Mouse (Mus musculus): ENCODE results near the gene Kif5a. TPM values are rescaled to one million over a fixed set of nuclear protein-coding genes. Genes with fewer than 3 reads are reported as not detected.

Kif5a gene
- total RNA-seq, 2 experiments from 2014 or later: 1,032 to 1,108 TPM

- peak; percentile 100 for DNase-seq (ENCODE audit: low spot score in 2 of 2)
These were observed 27.3 kb upstream of the Kif5a start for GRCm38 (mm10) chr10:127290307-127290929.

GRCm38 (mm10) chr10:127289573-127290191 lies 26.5 kb upstream of the Kif5a start:
- peak in 1 of 2 experiments; percentile 38 for DNase-seq (ENCODE audit: low spot score in 2 of 2)

- DNase-seq (ENCODE audit: low spot score in 2 of 2): peak; percentile 82 to 86
These were observed 25.8 kb upstream of the Kif5a start, which contains the start of gene Mbd6 for GRCm38 (mm10) chr10:127288800-127289572. TSS of gene Mbd6 (minus strand) at chr10:127289018.

- no peak for DNase-seq (ENCODE audit: low spot score in 2 of 2)
These were observed 25.2 kb upstream of the Kif5a start for GRCm38 (mm10) chr10:127288328-127288799.

GRCm38 (mm10) chr10:127287936-127288293 lies 24.8 kb upstream of the Kif5a start:
- DNase-seq (ENCODE audit: low spot score in 2 of 2): no peak

- DNase-seq (ENCODE audit: low spot score in 2 of 2): no peak
These were observed 24.3 kb upstream of the Kif5a start for GRCm38 (mm10) chr10:127287271-127287935.

- no peak for DNase-seq (ENCODE audit: low spot score in 2 of 2)
These were observed 23.6 kb upstream of the Kif5a start for GRCm38 (mm10) chr10:127286730-127287129.

GRCm38 (mm10) chr10:127286194-127286593 lies 23.0 kb upstream of the Kif5a start:
- no peak for DNase-seq (ENCODE audit: low spot score in 2 of 2)

- no peak for DNase-seq (ENCODE audit: low spot score in 2 of 2)
These were observed 22.5 kb upstream of the Kif5a start for GRCm38 (mm10) chr10:127285644-127286043.

GRCm38 (mm10) chr10:127284724-127285500 lies 21.8 kb upstream of the Kif5a start:
- no peak for DNase-seq (ENCODE audit: low spot score in 2 of 2)

GRCm38 (mm10) chr10:127284105-127284622 lies 21.0 kb upstream of the Kif5a start:
- no peak for DNase-seq (ENCODE audit: low spot score in 2 of 2)

- no peak for DNase-seq (ENCODE audit: low spot score in 2 of 2)
These were observed 19.6 kb upstream of the Kif5a start for GRCm38 (mm10) chr10:127282620-127283215.

- no peak for DNase-seq (ENCODE audit: low spot score in 2 of 2)
These were observed 18.2 kb upstream of the Kif5a start for GRCm38 (mm10) chr10:127281316-127281715.

GRCm38 (mm10) chr10:127279730-127280129 lies 16.6 kb upstream of the Kif5a start:
- DNase-seq (ENCODE audit: low spot score in 2 of 2): no peak

- no peak for DNase-seq (ENCODE audit: low spot score in 2 of 2)
These were observed 11.3 kb upstream of the Kif5a start for GRCm38 (mm10) chr10:127274261-127275022.

- no peak for DNase-seq (ENCODE audit: low spot score in 2 of 2)
These were observed 9.2 kb upstream of the Kif5a start for GRCm38 (mm10) chr10:127272371-127272770.

- DNase-seq (ENCODE audit: low spot score in 2 of 2): no peak
These were observed 6.7 kb upstream of the Kif5a start for GRCm38 (mm10) chr10:127269884-127270283.

- no peak for DNase-seq (ENCODE audit: low spot score in 2 of 2)
These were observed 5.9 kb upstream of the Kif5a start for GRCm38 (mm10) chr10:127269036-127269435.

GRCm38 (mm10) chr10:127268401-127268800 lies 5.3 kb upstream of the Kif5a start:
- DNase-seq (ENCODE audit: low spot score in 2 of 2): no peak

Measured in left cerebral cortex, adult 18-20 months (tissue).